Mouse (Mus musculus) kidney, adult 2 months (tissue): Measurements from ENCODE around the gene Minos1.

Source experiments
- CTCF ChIP-seq: fragments of 200-500 bp; conservative IDR thresholded peaks from 2 replicates; pipeline ENCODE4 v1.5.1; 2011; ENCODE audit warnings: low read depth, mild to moderate bottlenecking, control low read depth, low read length, moderate library complexity, mixed read lengths; ENCODE audit not compliant: insufficient read depth, insufficient read length
- POLR2A ChIP-seq: fragments of 200-500 bp; IDR thresholded peaks from one replicate; pipeline ENCODE4 v1.6.1; 2011; ENCODE audit warnings: low read depth, low read length, control low read depth

DNA sequence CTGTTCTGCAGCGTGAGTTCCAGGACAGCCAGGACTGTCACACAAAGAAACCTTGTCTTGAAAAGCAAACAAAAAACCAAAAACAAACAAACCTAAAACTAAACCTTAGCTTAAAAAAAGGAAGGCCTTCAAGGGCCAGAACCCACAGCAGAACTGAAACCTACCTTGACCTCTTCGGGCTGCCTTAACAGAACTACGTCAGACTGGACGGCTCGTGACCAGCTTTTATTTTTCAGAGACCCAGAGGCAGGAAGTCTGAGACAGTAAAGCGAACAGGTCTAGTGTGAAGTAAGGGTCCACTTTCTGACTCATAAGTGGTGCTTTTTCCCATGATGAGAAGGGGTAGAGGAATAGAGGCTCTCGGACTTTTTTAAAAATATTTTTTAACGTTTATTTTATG, 35.3 kb upstream of the Minos1 start:
- TF ChIP-seq POLR2A (no peak), CTCF (no peak)
